Mouse (Mus musculus) bone marrow macrophage, adult 2 months (primary cell): ENCODE data around the gene Raver1.

Source experiments
- CTCF ChIP-seq: IDR thresholded peaks from 2 replicates; pipeline ENCODE4 v1.5.1; 2012; ENCODE audit warnings: low read depth, mild to moderate bottlenecking, low read length, moderate library complexity
- POLR2A ChIP-seq: IDR thresholded peaks from 2 replicates; pipeline ENCODE4 v1.6.1; 2012; ENCODE audit warnings: mild to moderate bottlenecking, low read depth, low read length, borderline replicate concordance

DNA sequence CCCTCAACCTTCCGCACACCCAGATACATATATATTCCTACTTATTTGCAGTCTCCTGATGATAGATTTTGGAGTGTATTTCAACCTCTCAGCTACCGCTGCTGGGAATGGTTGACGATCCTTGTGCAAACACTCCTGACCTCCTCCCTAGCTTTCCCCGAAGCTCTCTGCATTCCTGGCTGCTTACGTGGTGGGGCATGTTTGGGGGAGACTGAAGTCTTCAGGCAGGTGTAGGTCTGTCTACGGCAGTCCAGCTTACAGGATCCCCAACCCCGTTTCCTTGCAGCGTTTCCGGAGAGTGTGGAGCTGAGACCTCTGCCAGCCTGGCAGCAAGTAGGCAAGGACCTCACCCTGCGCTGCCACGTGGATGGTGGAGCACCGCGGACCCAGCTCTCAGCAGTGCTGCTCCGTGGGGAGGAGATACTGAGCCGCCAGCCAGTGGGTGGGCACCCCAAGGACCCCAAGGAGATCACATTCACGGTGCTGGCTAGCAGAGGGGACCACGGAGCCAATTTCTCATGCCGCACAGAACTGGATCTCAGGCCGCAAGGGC lies 66.5 kb downstream of the Raver1 start:
- no peak for TF ChIP-seq POLR2A
- TF ChIP-seq CTCF: no peak
